Mouse (Mus musculus): Measurements from ENCODE around the gene Alpk1. TPM values are rescaled to one million over a fixed set of nuclear protein-coding genes. Genes with fewer than 3 reads are reported as not detected.
A peak's percentile ranks its signal among the peaks of the same experiment; 100 is the strongest.

The Alpk1 gene
- polyA plus RNA-seq (2012; rRNA removed) = 1.5 and 1.6 TPM in 2 replicates

DNA sequence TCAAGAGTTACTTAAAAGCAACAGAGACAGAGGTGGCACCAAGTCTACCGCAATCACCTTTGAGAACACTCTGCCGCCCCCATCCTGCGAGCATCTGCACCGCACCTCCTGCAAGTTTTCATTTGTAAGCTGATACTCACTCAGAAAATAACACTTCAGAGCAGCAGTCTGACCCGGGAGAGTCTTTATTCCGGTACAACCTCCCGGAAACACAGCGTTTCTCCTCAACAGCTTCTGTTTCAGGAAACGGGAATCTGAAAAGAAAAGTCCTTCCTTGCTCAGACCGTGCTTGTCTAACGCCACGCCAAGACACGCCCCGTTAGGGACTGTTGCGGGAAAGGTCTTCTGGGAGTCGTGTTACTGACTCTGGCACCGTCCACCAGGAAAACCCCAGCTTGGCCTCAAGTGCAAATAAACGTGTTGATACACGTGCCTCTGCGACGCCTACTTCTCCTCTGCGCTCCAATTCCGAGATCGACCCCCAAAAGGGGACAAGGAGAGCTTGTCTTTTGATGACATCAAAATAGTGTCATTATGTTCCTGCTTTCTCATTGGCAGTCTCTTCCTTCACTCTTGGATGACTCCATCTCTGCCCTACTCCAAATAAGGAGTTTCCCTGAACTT is at the start of gene Alpk1:
Alpk1 (minus strand) TSS at position 507 of the 624 bp plus-strand sequence.
- Histone ChIP-seq H3K27me3 (ENCODE audit: control insufficient read depth, insufficient read depth, low read length) (no peaks in the 10 kb centered on the region), H3K4me3 (ENCODE audit: extremely low read depth, insufficient read depth, insufficient read length) (peak within 1 kb of the TSS; percentile 66), H3K27ac (ENCODE audit: insufficient read depth, low read length) (peak within 1 kb of the TSS; percentile 65), H3K4me1 (ENCODE audit: control insufficient read depth, insufficient read depth, insufficient read length) (no peaks in the 10 kb centered on the region), H3K36me3 (ENCODE audit: control insufficient read depth, insufficient read depth, low read length) (no peaks in the 10 kb centered on the region)
- peak; percentile 44 to 79 for DNase-seq (ENCODE audit: low read depth in 1 of 2, low spot score in 2 of 2)
- WGBS = 3% methylated on average over 24 of the region's 24 CpGs
- TF ChIP-seq CTCF (IDR thresholded peaks at IDR 0.05; ENCODE audit: extremely low read depth, insufficient read depth, insufficient read length, insufficient replicate concordance) = peak; percentile 50; the same call in 1 of the 2 replicates
- TF ChIP-seq POLR2A (IDR thresholded peaks at IDR 0.05; ENCODE audit: low read depth, low read length) = no peak

GRCm38 (mm10) chr3:127827123-127827522 is 46.8 kb upstream of the Alpk1 start:
- no peak for DNase-seq (ENCODE audit: low read depth in 1 of 2, low spot score in 2 of 2)
- H3K36me3 ChIP-seq (ENCODE audit: control insufficient read depth, insufficient read depth, low read length) = no peaks in the 10 kb centered on the region
- H3K4me1 ChIP-seq (ENCODE audit: control insufficient read depth, insufficient read depth, insufficient read length) = peaks cover 12% of the 10 kb centered on the region; the same call in 1 of the 2 replicates
- WGBS = 59% methylated on average over 7 of the region's 7 CpGs
- H3K27ac ChIP-seq (ENCODE audit: insufficient read depth, low read length) = no peak overlapping the region
- no peak overlapping the region for H3K4me3 ChIP-seq (ENCODE audit: extremely low read depth, insufficient read depth, insufficient read length)
- H3K27me3 ChIP-seq (ENCODE audit: control insufficient read depth, insufficient read depth, low read length) = no peaks in the 10 kb centered on the region
- TF ChIP-seq CTCF (IDR thresholded peaks at IDR 0.05; ENCODE audit: extremely low read depth, insufficient read depth, insufficient read length, insufficient replicate concordance) (no peak), POLR2A (IDR thresholded peaks at IDR 0.05; ENCODE audit: low read depth, low read length) (no peak)

DNA sequence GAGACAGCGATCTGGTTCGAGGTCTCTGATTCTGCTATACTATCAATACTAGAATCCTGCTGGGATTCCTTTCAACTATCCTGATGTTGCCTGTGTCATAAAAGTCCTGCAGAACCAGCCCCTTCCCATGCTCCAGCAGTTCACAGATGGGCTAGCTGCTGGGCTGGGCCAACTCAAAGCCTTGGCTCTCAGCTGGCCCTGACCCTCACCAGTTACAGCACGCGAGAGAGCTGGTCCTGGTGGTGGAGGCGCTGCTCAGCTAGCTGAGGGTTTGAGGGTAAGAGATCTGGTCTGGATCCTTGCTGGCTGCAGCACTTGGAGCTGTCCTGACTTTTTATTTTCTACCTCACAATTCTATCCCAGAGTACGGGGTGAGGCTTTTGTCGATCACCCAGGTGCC is 46.2 kb upstream of the Alpk1 start:
- H3K36me3 ChIP-seq (ENCODE audit: control insufficient read depth, insufficient read depth, low read length) = 0 out of 2 replicates have a peak, but pooled peaks cover 3% of the 10 kb centered on the region
- H3K27me3 ChIP-seq (ENCODE audit: control insufficient read depth, insufficient read depth, low read length) = no peaks in the 10 kb centered on the region
- no peak for DNase-seq (ENCODE audit: low read depth in 1 of 2, low spot score in 2 of 2)
- TF ChIP-seq CTCF (IDR thresholded peaks at IDR 0.05; ENCODE audit: extremely low read depth, insufficient read depth, insufficient read length, insufficient replicate concordance) (no peak), POLR2A (IDR thresholded peaks at IDR 0.05; ENCODE audit: low read depth, low read length) (no peak)
- H3K4me3 ChIP-seq (ENCODE audit: extremely low read depth, insufficient read depth, insufficient read length) = no peak overlapping the region
- peaks cover 12% of the 10 kb centered on the region; the same call in 1 of the 2 replicates for H3K4me1 ChIP-seq (ENCODE audit: control insufficient read depth, insufficient read depth, insufficient read length)
- no peak overlapping the region for H3K27ac ChIP-seq (ENCODE audit: insufficient read depth, low read length)
- 91% methylated on average over 7 of the region's 7 CpGs for whole genome bisulfite sequencing

DNA sequence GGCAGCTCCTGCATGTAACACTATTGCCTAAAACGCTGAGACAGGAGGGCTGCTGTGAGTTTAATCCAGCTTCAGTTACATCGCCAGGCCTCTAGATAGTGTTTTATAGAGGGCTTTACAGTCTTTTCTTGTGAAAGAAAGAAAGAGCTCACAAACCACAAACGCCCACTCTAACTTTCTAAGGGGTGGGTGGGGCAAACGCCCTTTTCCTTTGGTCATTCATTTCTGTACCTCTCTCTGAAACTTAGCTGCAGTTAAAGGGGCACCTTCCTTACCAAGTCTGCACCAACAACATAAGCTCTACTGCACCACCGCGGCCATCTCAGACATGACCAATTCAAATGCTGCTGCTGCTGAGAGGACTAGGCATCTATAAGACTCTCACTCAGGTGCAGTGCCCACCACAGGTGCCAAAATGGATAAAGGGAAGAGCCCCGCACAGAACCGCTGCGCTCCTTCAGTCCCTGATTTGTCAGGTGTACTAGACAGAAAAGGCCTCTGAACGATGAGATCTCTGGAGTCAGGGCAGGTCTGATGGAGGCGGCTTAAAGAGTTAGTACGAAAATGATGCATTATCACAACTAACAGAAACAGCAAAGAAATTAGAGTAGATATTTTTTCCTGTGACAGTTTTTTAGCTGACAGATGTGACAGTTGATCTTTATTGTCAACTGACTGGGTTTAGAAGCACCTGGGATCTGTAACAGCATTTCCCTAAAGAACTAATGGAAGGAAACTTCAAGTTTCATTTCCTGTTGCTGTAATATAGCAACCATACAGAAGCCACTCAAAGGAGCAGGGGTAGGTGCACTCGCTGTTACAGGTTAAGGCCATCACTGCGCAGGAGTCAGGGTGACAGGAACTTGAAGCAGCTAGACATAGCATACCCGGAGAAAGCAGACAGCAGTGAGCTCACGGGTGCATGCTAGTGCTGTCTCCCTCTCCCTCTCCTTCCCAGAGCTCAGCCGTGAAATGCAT is 43.8 kb upstream of the Alpk1 start:
- peak; percentile 43 to 49 for DNase-seq (ENCODE audit: low read depth in 1 of 2, low spot score in 2 of 2)
- Histone ChIP-seq H3K27me3 (ENCODE audit: control insufficient read depth, insufficient read depth, low read length) (no peaks in the 10 kb centered on the region), H3K4me3 (ENCODE audit: extremely low read depth, insufficient read depth, insufficient read length) (peak overlapping the region; percentile 9; the same call in 1 of the 2 replicates), H3K4me1 (ENCODE audit: control insufficient read depth, insufficient read depth, insufficient read length) (peaks cover 12% of the 10 kb centered on the region; the same call in 1 of the 2 replicates), H3K36me3 (ENCODE audit: control insufficient read depth, insufficient read depth, low read length) (0 out of 2 replicates have a peak, but pooled peaks cover 7% of the 10 kb centered on the region), H3K27ac (ENCODE audit: insufficient read depth, low read length) (peak overlapping the region; percentile 79)
- WGBS = 24% methylated on average over 17 of the region's 17 CpGs
- TF ChIP-seq CTCF (IDR thresholded peaks at IDR 0.05; ENCODE audit: extremely low read depth, insufficient read depth, insufficient read length, insufficient replicate concordance) (no peak), POLR2A (IDR thresholded peaks at IDR 0.05; ENCODE audit: low read depth, low read length) (no peak)

GRCm38 (mm10) chr3:127821209-127821608 is 40.9 kb upstream of the Alpk1 start:
- 60% methylated on average over 5 of the region's 5 CpGs for WGBS
- no peak overlapping the region for H3K27ac ChIP-seq (ENCODE audit: insufficient read depth, low read length)
- TF ChIP-seq POLR2A (IDR thresholded peaks at IDR 0.05; ENCODE audit: low read depth, low read length) = no peak
- peaks cover 12% of the 10 kb centered on the region; the same call in 1 of the 2 replicates for H3K4me1 ChIP-seq (ENCODE audit: control insufficient read depth, insufficient read depth, insufficient read length)
- H3K27me3 ChIP-seq (ENCODE audit: control insufficient read depth, insufficient read depth, low read length) = no peaks in the 10 kb centered on the region
- no peak overlapping the region for H3K4me3 ChIP-seq (ENCODE audit: extremely low read depth, insufficient read depth, insufficient read length)
- DNase-seq (ENCODE audit: low read depth in 1 of 2, low spot score in 2 of 2) = no peak
- peaks cover 9% of the 10 kb centered on the region; the same call in 1 of the 2 replicates for H3K36me3 ChIP-seq (ENCODE audit: control insufficient read depth, insufficient read depth, low read length)

GRCm38 (mm10) chr3:127820400-127820799 is 40.1 kb upstream of the Alpk1 start:
- no peak for TF ChIP-seq POLR2A (IDR thresholded peaks at IDR 0.05; ENCODE audit: low read depth, low read length)
- no peak for TF ChIP-seq CTCF (IDR thresholded peaks at IDR 0.05; ENCODE audit: extremely low read depth, insufficient read depth, insufficient read length, insufficient replicate concordance)
- Histone ChIP-seq H3K4me1 (ENCODE audit: control insufficient read depth, insufficient read depth, insufficient read length) (peaks cover 12% of the 10 kb centered on the region; the same call in 1 of the 2 replicates), H3K27ac (ENCODE audit: insufficient read depth, low read length) (no peak overlapping the region), H3K27me3 (ENCODE audit: control insufficient read depth, insufficient read depth, low read length) (no peaks in the 10 kb centered on the region), H3K4me3 (ENCODE audit: extremely low read depth, insufficient read depth, insufficient read length) (no peak overlapping the region), H3K36me3 (ENCODE audit: control insufficient read depth, insufficient read depth, low read length) (peaks cover 9% of the 10 kb centered on the region; the same call in 1 of the 2 replicates)
- 72% methylated on average over 1 of the region's 1 CpGs for WGBS
- DNase-seq (ENCODE audit: low read depth in 1 of 2, low spot score in 2 of 2) = no peak
